20 mouse cellular contexts compared by ENCODE assay signal in the genomic region with DNA sequence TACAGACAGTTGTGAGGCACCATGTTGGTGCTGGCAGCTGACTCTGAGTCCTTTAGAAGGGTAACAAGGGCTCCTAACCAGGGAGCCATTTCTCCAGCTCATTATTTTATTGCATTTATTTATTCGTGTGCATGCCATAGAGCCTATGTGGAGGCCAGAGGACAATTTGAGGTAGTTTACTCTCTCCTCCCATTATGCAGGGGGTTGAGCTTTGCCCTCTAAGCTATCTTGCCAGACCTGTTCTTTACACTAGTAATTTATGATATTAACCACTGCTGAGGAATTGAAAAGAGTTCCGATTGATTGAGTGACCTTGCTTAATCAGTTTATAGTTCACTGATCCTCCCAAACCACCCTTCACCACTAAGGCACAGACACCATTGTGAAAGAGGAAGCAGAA.
"Had no signal": no experiment of that assay in that cellular context is flagged by ENCODE, and none has a peak within 500 bp of the region (broad histone marks: within the 10 kb centered on the region; RNA-seq: fewer than 3 reads in every experiment).

No protein-coding gene starts in this region.

- H3K27me3 ChIP-seq: heart, embryonic 12.5 days; hindbrain, embryonic 13.5 days; hindbrain, embryonic 15.5 days; limb, embryonic 13.5 days; limb, embryonic 15.5 days; liver, embryonic 12.5 days had no signal

- H3K9ac ChIP-seq: heart, embryonic 12.5 days; hindbrain, embryonic 13.5 days; hindbrain, embryonic 15.5 days; limb, embryonic 13.5 days; limb, embryonic 15.5 days; liver, embryonic 12.5 days; liver, embryonic 14.5 days had no signal

- H3K36me3 ChIP-seq: heart, embryonic 12.5 days; hindbrain, embryonic 13.5 days; hindbrain, embryonic 15.5 days; limb, embryonic 13.5 days; limb, embryonic 15.5 days; liver, embryonic 12.5 days had no signal

- H3K4me1 ChIP-seq: heart, embryonic 12.5 days; limb, embryonic 13.5 days; limb, embryonic 15.5 days; liver, embryonic 12.5 days had no signal

- H3K4me2 ChIP-seq: heart, embryonic 12.5 days; hindbrain, embryonic 13.5 days; hindbrain, embryonic 15.5 days; limb, embryonic 13.5 days; limb, embryonic 15.5 days; liver, embryonic 12.5 days had no signal

- H3K4me3 ChIP-seq: gastrocnemius, adult 2 months; heart, adult 2 months; heart, embryonic 12.5 days; hindbrain, embryonic 13.5 days; hindbrain, embryonic 15.5 days; limb, embryonic 13.5 days; limb, embryonic 15.5 days; liver, embryonic 12.5 days had no signal

- H3K27ac ChIP-seq: gastrocnemius, adult 2 months; heart, adult 2 months; hindbrain, embryonic 13.5 days; hindbrain, embryonic 15.5 days; hindbrain, postnatal 0 days; limb, embryonic 13.5 days; limb, embryonic 15.5 days; liver, embryonic 12.5 days; liver, embryonic 14.5 days had no signal

- H3K9me3 ChIP-seq: heart, embryonic 12.5 days; hindbrain, embryonic 13.5 days; hindbrain, embryonic 15.5 days; limb, embryonic 13.5 days; limb, embryonic 15.5 days; liver, embryonic 12.5 days had no signal

- ATAC-seq: hindbrain, postnatal 0 days; liver, embryonic 12.5 days had no signal

- DNase-seq: gastrocnemius, adult 2 months; gastrocnemius, postnatal 10 days; gastrocnemius, postnatal 25 days; heart, adult 2 months; heart, postnatal 10 days; kidney, adult 18-20 months; kidney, adult 8-10 months; kidney, postnatal 10 days; kidney, postnatal 36 days; layer of hippocampus, adult 9-11 months; layer of hippocampus, postnatal 36 days; left cerebral cortex, postnatal 4 days had no signal
